Mouse (Mus musculus): Measurements from ENCODE around the gene Ssr4. TPM values are rescaled to one million over a fixed set of nuclear protein-coding genes. Genes with fewer than 3 reads are reported as not detected.
A peak's percentile ranks its signal among the peaks of the same experiment; 100 is the strongest.

Ssr4 gene
- polyA plus RNA-seq, 1 experiment, result not detected

GRCm38 (mm10) chrX:73793505-73793904 is 6.7 kb downstream of the Ssr4 start:
- TF ChIP-seq CTCF (IDR thresholded peaks at IDR 0.05; ENCODE audit: insufficient read depth, low read depth, low read length) (no peak), POLR2A (IDR thresholded peaks at IDR 0.05; ENCODE audit: insufficient read depth, low read depth, low read length) (no peak)
- Histone ChIP-seq H3K4me1 (ENCODE audit: control insufficient read depth, insufficient read depth, low read length) (peaks cover 6% of the 10 kb centered on the region), H3K27ac (ENCODE audit: insufficient read depth, low read depth, low read length) (no peak overlapping the region), H3K4me3 (ENCODE audit: insufficient read depth, low read depth, low read length) (no peak overlapping the region)
- WGBS, result 20% methylated on average over 1 of the region's 1 CpGs

- Histone ChIP-seq H3K4me3 (ENCODE audit: insufficient read depth, low read depth, low read length) (no peak overlapping the region), H3K27ac (ENCODE audit: insufficient read depth, low read depth, low read length) (no peak overlapping the region), H3K4me1 (ENCODE audit: control insufficient read depth, insufficient read depth, low read length) (peaks cover 12% of the 10 kb centered on the region)
- TF ChIP-seq POLR2A (IDR thresholded peaks at IDR 0.05; ENCODE audit: insufficient read depth, low read depth, low read length) (no peak), CTCF (IDR thresholded peaks at IDR 0.05; ENCODE audit: insufficient read depth, low read depth, low read length) (no peak)
- 90% methylated on average over 2 of the region's 2 CpGs for WGBS
Measured at GRCm38 (mm10) chrX:73797511-73797910, 10.7 kb downstream of the Ssr4 start.

- peaks cover 12% of the 10 kb centered on the region for H3K4me1 ChIP-seq (ENCODE audit: control insufficient read depth, insufficient read depth, low read length)
- WGBS, result 30% methylated on average over 9 of the region's 9 CpGs
- H3K4me3 ChIP-seq (ENCODE audit: insufficient read depth, low read depth, low read length), result no peak overlapping the region
- TF ChIP-seq POLR2A (IDR thresholded peaks at IDR 0.05; ENCODE audit: insufficient read depth, low read depth, low read length), result no peak
- peak; percentile 63 for TF ChIP-seq CTCF (IDR thresholded peaks at IDR 0.05; ENCODE audit: insufficient read depth, low read depth, low read length)
- H3K27ac ChIP-seq (ENCODE audit: insufficient read depth, low read depth, low read length), result no peak overlapping the region
Measured at GRCm38 (mm10) chrX:73798502-73798901, 11.7 kb downstream of the Ssr4 start.

GRCm38 (mm10) chrX:73805814-73806213 is 19.0 kb downstream of the Ssr4 start:
- no peak overlapping the region for H3K27ac ChIP-seq (ENCODE audit: insufficient read depth, low read depth, low read length)
- 24% methylated on average over 1 of the region's 1 CpGs for WGBS

GRCm38 (mm10) chrX:73815072-73815471 is 28.2 kb downstream of the Ssr4 start:
- H3K4me3 ChIP-seq (ENCODE audit: insufficient read depth, low read depth, low read length), result peak overlapping the region; percentile 32
- no peak overlapping the region for H3K27ac ChIP-seq (ENCODE audit: insufficient read depth, low read depth, low read length)

More at GRCm38 (mm10) chrX:73805814-73806213, 19.0 kb downstream of the Ssr4 start:
- Histone ChIP-seq H3K4me1 (ENCODE audit: control insufficient read depth, insufficient read depth, low read length) (no peaks in the 10 kb centered on the region), H3K4me3 (ENCODE audit: insufficient read depth, low read depth, low read length) (no peak overlapping the region)
- no peak for TF ChIP-seq POLR2A (IDR thresholded peaks at IDR 0.05; ENCODE audit: insufficient read depth, low read depth, low read length)
- TF ChIP-seq CTCF (IDR thresholded peaks at IDR 0.05; ENCODE audit: insufficient read depth, low read depth, low read length), result no peak

GRCm38 (mm10) chrX:73816596-73817314 is 29.9 kb downstream of the Ssr4 start:
- Histone ChIP-seq H3K27ac (ENCODE audit: insufficient read depth, low read depth, low read length) (no peak overlapping the region), H3K4me3 (ENCODE audit: insufficient read depth, low read depth, low read length) (no peak overlapping the region), H3K4me1 (ENCODE audit: control insufficient read depth, insufficient read depth, low read length) (no peaks in the 10 kb centered on the region)
- WGBS, result 47% methylated on average over 3 of the region's 3 CpGs
- TF ChIP-seq POLR2A (IDR thresholded peaks at IDR 0.05; ENCODE audit: insufficient read depth, low read depth, low read length), result no peak
- no peak for TF ChIP-seq CTCF (IDR thresholded peaks at IDR 0.05; ENCODE audit: insufficient read depth, low read depth, low read length)

More at GRCm38 (mm10) chrX:73815072-73815471, 28.2 kb downstream of the Ssr4 start:
- WGBS, result 10% methylated on average over 14 of the region's 14 CpGs
- TF ChIP-seq CTCF (IDR thresholded peaks at IDR 0.05; ENCODE audit: insufficient read depth, low read depth, low read length), result no peak
- no peak for TF ChIP-seq POLR2A (IDR thresholded peaks at IDR 0.05; ENCODE audit: insufficient read depth, low read depth, low read length)
- no peaks in the 10 kb centered on the region for H3K4me1 ChIP-seq (ENCODE audit: control insufficient read depth, insufficient read depth, low read length)

- TF ChIP-seq POLR2A (IDR thresholded peaks at IDR 0.05; ENCODE audit: insufficient read depth, low read depth, low read length) (no peak), CTCF (IDR thresholded peaks at IDR 0.05; ENCODE audit: insufficient read depth, low read depth, low read length) (no peak)
- 10% methylated on average over 17 of the region's 17 CpGs for WGBS
- H3K4me1 ChIP-seq (ENCODE audit: control insufficient read depth, insufficient read depth, low read length), result peaks cover 4% of the 10 kb centered on the region; the same call in 1 of the 2 replicates
- H3K27ac ChIP-seq (ENCODE audit: insufficient read depth, low read depth, low read length), result no peak overlapping the region
- H3K4me3 ChIP-seq (ENCODE audit: insufficient read depth, low read depth, low read length), result peak overlapping the region; percentile 96
Measured at GRCm38 (mm10) chrX:73823747-73824146, 36.9 kb downstream of the Ssr4 start.

- peaks cover 4% of the 10 kb centered on the region; the same call in 1 of the 2 replicates for H3K4me1 ChIP-seq (ENCODE audit: control insufficient read depth, insufficient read depth, low read length)
- peak within 1 kb of the TSS; percentile 86 for H3K27ac ChIP-seq (ENCODE audit: insufficient read depth, low read depth, low read length)
- WGBS, result 14% methylated on average over 84 of the region's 84 CpGs
- peak within 1 kb of the TSS; percentile 96 for H3K4me3 ChIP-seq (ENCODE audit: insufficient read depth, low read depth, low read length)
- TF ChIP-seq CTCF (IDR thresholded peaks at IDR 0.05; ENCODE audit: insufficient read depth, low read depth, low read length), result no peak
- TF ChIP-seq POLR2A (IDR thresholded peaks at IDR 0.05; ENCODE audit: insufficient read depth, low read depth, low read length), result peak; percentile 75
Measured at GRCm38 (mm10) chrX:73824185-73825151, 37.6 kb downstream of the Ssr4 start, which contains the start of gene Pdzd4. TSS of gene Pdzd4 (minus strand) at chrX:73824969.
